Mouse (Mus musculus): ENCODE measurements at regions not wholly inside any gene's neighbourhood (a gene's known extent, or its start where the extent isn't known, plus 50 kb on each side); places are given as distances from the start of the nearest gene placed in this dataset.

DNA sequence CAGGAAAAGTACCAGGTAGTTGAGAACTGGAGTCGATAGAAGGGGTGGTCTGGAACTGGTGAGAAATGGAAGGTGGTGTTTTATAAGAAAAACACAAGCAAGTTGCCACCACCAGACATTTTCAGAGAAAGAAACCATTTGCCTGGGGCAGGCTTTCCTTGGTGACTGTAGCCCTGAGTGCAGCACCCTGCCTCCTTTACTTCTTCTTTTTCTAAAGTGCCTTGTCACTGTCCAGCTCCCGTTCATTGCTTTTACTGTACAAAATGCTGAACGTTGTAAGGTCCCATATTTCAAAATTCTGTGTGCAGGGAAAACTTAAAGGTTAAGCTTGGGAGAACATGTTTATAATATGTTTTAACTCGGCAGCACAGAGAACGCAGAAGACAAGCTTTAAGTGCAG lies 122.9 kb upstream of the Nrp1 start:
- H3K4me3 ChIP-seq (replicated peaks; ENCODE audit: insufficient read depth, low read depth, low read length) = no peak overlapping the region
- WGBS = 88% methylated on average over 5 of the region's 5 CpGs
- DNase-seq = no peak
- no peak overlapping the region for H3K27ac ChIP-seq (ENCODE audit: insufficient read depth, low read length)
- no peaks in the 10 kb centered on the region for H3K4me1 ChIP-seq (ENCODE audit: control insufficient read depth, insufficient read depth, low read length)
- H3K27me3 ChIP-seq (ENCODE audit: control insufficient read depth, insufficient read depth, low read length) = no peaks in the 10 kb centered on the region
- TF ChIP-seq CTCF (IDR thresholded peaks at IDR 0.05; ENCODE audit: borderline replicate concordance, insufficient read depth, low read depth, low read length) (no peak), POLR2A (IDR thresholded peaks at IDR 0.05; ENCODE audit: borderline replicate concordance, insufficient read depth, low read length) (no peak)

GRCm38 (mm10) chr8:128236097-128236496 lies 122.3 kb upstream of the Nrp1 start:
- Histone ChIP-seq H3K27ac (ENCODE audit: insufficient read depth, low read length) (no peak overlapping the region), H3K4me1 (ENCODE audit: control insufficient read depth, insufficient read depth, low read length) (no peaks in the 10 kb centered on the region), H3K4me3 (replicated peaks; ENCODE audit: insufficient read depth, low read depth, low read length) (no peak overlapping the region), H3K27me3 (ENCODE audit: control insufficient read depth, insufficient read depth, low read length) (no peaks in the 10 kb centered on the region)
- TF ChIP-seq CTCF (IDR thresholded peaks at IDR 0.05; ENCODE audit: borderline replicate concordance, insufficient read depth, low read depth, low read length) (no peak), POLR2A (IDR thresholded peaks at IDR 0.05; ENCODE audit: borderline replicate concordance, insufficient read depth, low read length) (no peak)
- 89% methylated on average over 2 of the region's 2 CpGs for WGBS
- DNase-seq = no peak

- Histone ChIP-seq H3K4me1 (ENCODE audit: control insufficient read depth, insufficient read depth, low read length) (no peaks in the 10 kb centered on the region), H3K27ac (ENCODE audit: insufficient read depth, low read length) (no peak overlapping the region), H3K4me3 (replicated peaks; ENCODE audit: insufficient read depth, low read depth, low read length) (no peak overlapping the region), H3K27me3 (ENCODE audit: control insufficient read depth, insufficient read depth, low read length) (no peaks in the 10 kb centered on the region)
- TF ChIP-seq CTCF (IDR thresholded peaks at IDR 0.05; ENCODE audit: borderline replicate concordance, insufficient read depth, low read depth, low read length) (no peak), POLR2A (IDR thresholded peaks at IDR 0.05; ENCODE audit: borderline replicate concordance, insufficient read depth, low read length) (no peak)
- no peak for DNase-seq
- 75% methylated on average over 2 of the region's 2 CpGs for WGBS
These were observed 119.5 kb upstream of the Nrp1 start for GRCm38 (mm10) chr8:128238948-128239347.

DNA sequence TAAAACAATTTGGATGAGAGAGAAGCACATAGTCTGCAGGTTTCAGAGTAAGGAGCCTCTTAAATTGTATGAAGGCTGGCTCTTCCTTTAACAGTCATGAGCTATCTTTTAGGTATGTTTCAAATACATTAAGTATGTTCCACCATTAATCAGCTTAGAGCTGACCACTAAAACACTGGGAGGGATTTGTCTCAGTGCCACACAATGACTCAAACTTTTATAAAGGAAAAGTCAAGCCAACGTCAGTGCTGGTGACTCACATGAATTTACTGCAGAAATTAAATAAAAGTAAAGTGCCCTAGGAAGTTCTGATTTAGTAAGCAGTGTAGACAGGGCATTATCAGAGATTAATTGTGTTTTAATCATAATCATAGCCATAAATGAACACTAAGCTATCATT lies 118.6 kb upstream of the Nrp1 start:
- WGBS = 65% methylated on average over 1 of the region's 1 CpGs
- H3K27me3 ChIP-seq (ENCODE audit: control insufficient read depth, insufficient read depth, low read length) = no peaks in the 10 kb centered on the region
- no peak overlapping the region for H3K27ac ChIP-seq (ENCODE audit: insufficient read depth, low read length)
- H3K4me1 ChIP-seq (ENCODE audit: control insufficient read depth, insufficient read depth, low read length) = no peaks in the 10 kb centered on the region
- no peak for DNase-seq
- no peak overlapping the region for H3K4me3 ChIP-seq (replicated peaks; ENCODE audit: insufficient read depth, low read depth, low read length)
- TF ChIP-seq POLR2A (IDR thresholded peaks at IDR 0.05; ENCODE audit: borderline replicate concordance, insufficient read depth, low read length) = no peak
- no peak for TF ChIP-seq CTCF (IDR thresholded peaks at IDR 0.05; ENCODE audit: borderline replicate concordance, insufficient read depth, low read depth, low read length)

- TF ChIP-seq CTCF (IDR thresholded peaks at IDR 0.05; ENCODE audit: borderline replicate concordance, insufficient read depth, low read depth, low read length) (no peak), POLR2A (IDR thresholded peaks at IDR 0.05; ENCODE audit: borderline replicate concordance, insufficient read depth, low read length) (no peak)
- no peak overlapping the region for H3K27ac ChIP-seq (ENCODE audit: insufficient read depth, low read length)
- no peaks in the 10 kb centered on the region for H3K4me1 ChIP-seq (ENCODE audit: control insufficient read depth, insufficient read depth, low read length)
- DNase-seq = no peak
- 94% methylated on average over 1 of the region's 1 CpGs for WGBS
- no peak overlapping the region for H3K4me3 ChIP-seq (replicated peaks; ENCODE audit: insufficient read depth, low read depth, low read length)
- H3K27me3 ChIP-seq (ENCODE audit: control insufficient read depth, insufficient read depth, low read length) = no peaks in the 10 kb centered on the region
These were observed 117.2 kb upstream of the Nrp1 start for GRCm38 (mm10) chr8:128241200-128241599.

DNA sequence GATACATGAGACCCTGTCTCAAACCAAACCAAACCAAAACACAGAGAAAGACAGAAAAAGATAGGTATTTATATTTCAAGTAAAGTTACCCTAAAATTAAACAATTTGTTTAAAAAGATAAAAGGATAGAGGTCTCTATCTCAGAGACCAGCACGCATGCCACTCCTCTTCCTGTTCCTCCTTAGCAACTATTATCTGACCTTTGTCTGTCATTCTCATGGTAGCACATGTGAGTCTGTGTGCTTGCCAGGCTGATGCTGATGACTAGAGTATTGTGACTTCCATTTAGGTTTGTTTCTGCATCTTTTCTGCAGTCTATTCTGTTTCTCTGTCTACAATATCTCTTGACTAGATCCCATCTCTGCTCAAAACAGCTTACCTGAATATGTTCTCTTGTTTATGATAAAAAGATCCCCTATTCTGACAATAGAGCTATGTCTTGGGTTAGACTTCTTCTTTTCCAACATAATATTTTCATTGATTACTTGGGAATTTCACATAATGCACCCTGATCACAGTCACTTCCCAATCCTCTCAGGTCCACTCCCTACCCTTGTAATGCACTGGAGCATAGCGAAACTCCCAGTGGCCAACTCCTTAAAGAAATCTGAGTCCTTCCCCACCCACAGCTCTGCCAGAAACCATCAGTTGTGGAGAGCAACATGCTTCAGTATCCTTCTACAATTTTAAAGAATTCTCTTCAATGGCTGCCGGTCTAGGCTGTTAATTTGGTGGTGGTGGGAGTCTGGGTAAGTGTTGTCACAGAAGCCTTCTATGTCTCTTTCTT lies 115.7 kb upstream of the Nrp1 start:
- 91% methylated on average over 3 of the region's 3 CpGs for WGBS
- no peak for DNase-seq

DNA sequence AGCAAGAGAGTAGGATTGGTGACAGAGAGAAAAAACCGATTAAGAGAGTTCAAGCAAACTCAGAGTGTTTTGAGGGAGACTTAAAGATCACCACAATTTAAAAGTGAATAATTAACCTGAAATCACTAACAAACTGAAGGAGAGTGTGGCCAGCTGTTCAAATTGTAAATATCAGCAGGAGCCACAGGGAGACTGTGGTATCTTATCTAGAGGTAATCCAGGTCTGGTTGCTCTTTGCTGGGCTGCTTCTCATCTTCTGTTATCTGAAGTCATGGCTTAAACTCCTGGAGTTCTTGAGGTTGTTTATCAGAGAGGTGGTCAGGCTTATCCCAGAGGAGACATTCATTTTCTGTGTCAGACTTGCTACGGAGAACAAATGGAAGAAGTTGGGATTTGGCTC lies 106.7 kb upstream of the Nrp1 start:
- 83% methylated on average over 2 of the region's 2 CpGs for WGBS
- no peak for TF ChIP-seq CTCF (IDR thresholded peaks at IDR 0.05; ENCODE audit: borderline replicate concordance, insufficient read depth, low read depth, low read length)

More for the DNA sequence above, 115.7 kb upstream of the Nrp1 start:
- no peak overlapping the region for H3K4me3 ChIP-seq (replicated peaks; ENCODE audit: insufficient read depth, low read depth, low read length)
- H3K4me1 ChIP-seq (ENCODE audit: control insufficient read depth, insufficient read depth, low read length) = no peaks in the 10 kb centered on the region
- no peaks in the 10 kb centered on the region for H3K27me3 ChIP-seq (ENCODE audit: control insufficient read depth, insufficient read depth, low read length)
- no peak overlapping the region for H3K27ac ChIP-seq (ENCODE audit: insufficient read depth, low read length)
- TF ChIP-seq POLR2A (IDR thresholded peaks at IDR 0.05; ENCODE audit: borderline replicate concordance, insufficient read depth, low read length) = no peak

GRCm38 (mm10) chr8:128260836-128261235 lies 97.6 kb upstream of the Nrp1 start:
- WGBS = 16% methylated on average over 3 of the region's 3 CpGs
- no peak for TF ChIP-seq POLR2A (IDR thresholded peaks at IDR 0.05; ENCODE audit: borderline replicate concordance, insufficient read depth, low read length)
- no peak for TF ChIP-seq CTCF (IDR thresholded peaks at IDR 0.05; ENCODE audit: borderline replicate concordance, insufficient read depth, low read depth, low read length)
- H3K4me1 ChIP-seq (ENCODE audit: control insufficient read depth, insufficient read depth, low read length) = no peaks in the 10 kb centered on the region; the same call in 1 of the 2 replicates
- H3K4me3 ChIP-seq (replicated peaks; ENCODE audit: insufficient read depth, low read depth, low read length) = no peak overlapping the region
- peak; percentile 29 to 52 for DNase-seq
- no peaks in the 10 kb centered on the region for H3K27me3 ChIP-seq (ENCODE audit: control insufficient read depth, insufficient read depth, low read length)
- no peak overlapping the region for H3K27ac ChIP-seq (ENCODE audit: insufficient read depth, low read length)

More for the DNA sequence above, 106.7 kb upstream of the Nrp1 start:
- no peak overlapping the region for H3K27ac ChIP-seq (ENCODE audit: insufficient read depth, low read length)
- no peaks in the 10 kb centered on the region for H3K27me3 ChIP-seq (ENCODE audit: control insufficient read depth, insufficient read depth, low read length)
- H3K4me1 ChIP-seq (ENCODE audit: control insufficient read depth, insufficient read depth, low read length) = no peaks in the 10 kb centered on the region
- DNase-seq = no peak
- H3K4me3 ChIP-seq (replicated peaks; ENCODE audit: insufficient read depth, low read depth, low read length) = no peak overlapping the region
